In the genomic region with DNA sequence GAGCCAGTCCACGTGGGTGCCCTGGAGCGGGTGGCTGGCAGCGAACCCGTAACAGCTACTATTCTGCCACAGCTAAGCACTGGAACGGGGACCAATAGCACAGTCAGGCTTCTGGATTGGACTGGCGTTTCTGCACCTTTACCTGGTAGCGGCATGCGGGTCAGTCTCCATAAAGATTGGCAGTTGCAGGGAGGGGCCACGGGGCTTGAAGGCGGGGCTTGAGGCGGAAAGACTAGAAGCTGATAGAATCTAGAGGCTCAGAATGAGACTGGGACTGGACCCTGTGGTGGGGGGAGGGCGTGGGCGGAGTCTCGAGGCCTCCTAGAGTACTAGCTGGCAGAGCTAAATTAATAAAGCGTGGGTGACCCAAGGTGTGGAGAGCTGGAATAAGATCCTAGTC, we compare ENCODE assay signal across 8 mouse cellular contexts. TPM values are rescaled to one million over a fixed set of nuclear protein-coding genes. Genes with fewer than 3 reads are reported as not detected.
DNase-seq lines count a peak whose midpoint lies in the region; ATAC-seq and TF ChIP-seq lines count a peak whose summit lies in the region.

No protein-coding gene starts in this region.

- H3K27me3 ChIP-seq in cerebellum, adult 2 months (ENCODE audit: control insufficient read depth, insufficient read depth, low read length) = no peaks in the 10 kb centered on the region
- peaks cover 11% of the 10 kb centered on the region for H3K27me3 ChIP-seq in hindbrain, embryonic 13.5 days
- H3K27me3 ChIP-seq in limb, embryonic 11.5 days (ENCODE audit: control insufficient read depth, insufficient read depth, low read length) = 0 out of 2 replicates have a peak, but pooled peaks cover 2% of the 10 kb centered on the region
- H3K27me3 ChIP-seq in midbrain, embryonic 14.5 days (ENCODE audit: control insufficient read depth, insufficient read depth, low read length) = no peaks in the 10 kb centered on the region

- no peaks in the 10 kb centered on the region for H3K9me3 ChIP-seq in hindbrain, embryonic 13.5 days
- H3K9me3 ChIP-seq in limb, embryonic 11.5 days (ENCODE audit: control insufficient read depth, low read length) = no peaks in the 10 kb centered on the region
- H3K9me3 ChIP-seq in midbrain, embryonic 14.5 days (ENCODE audit: control insufficient read depth, low read length) = no peaks in the 10 kb centered on the region

- peak; percentile 47 to 50 for DNase-seq in cerebellum, adult 2 months
- peak; percentile 48 for DNase-seq in brain, adult 2 months (ENCODE audit: low read depth, low spot score)
- DNase-seq in limb, embryonic 11.5 days (ENCODE audit: low spot score) = no peak
- peak; percentile 42 for DNase-seq in midbrain, embryonic 14.5 days
- no peak for DNase-seq in gastrocnemius, adult 8-10 months (ENCODE audit: low spot score in 2 of 2)
- DNase-seq in ovary, adult 18-20 months (ENCODE audit: low spot score) = no peak

- 37% methylated on average over 15 of the region's 15 CpGs for WGBS in cerebellum, adult 2 months
- WGBS in hindbrain, embryonic 13.5 days = 37% methylated on average over 15 of the region's 15 CpGs
- WGBS in limb, embryonic 11.5 days = 34% methylated on average over 15 of the region's 15 CpGs
- 36% methylated on average over 15 of the region's 15 CpGs for WGBS in midbrain, embryonic 14.5 days

- no peaks in the 10 kb centered on the region; the same call in 1 of the 2 replicates for H3K4me1 ChIP-seq in cerebellum, adult 2 months (ENCODE audit: control insufficient read depth, insufficient read depth, low read length)
- H3K4me1 ChIP-seq in hindbrain, embryonic 13.5 days (replicated peaks) = peaks cover 15% of the 10 kb centered on the region
- 0 out of 2 replicates have a peak, but pooled peaks cover 4% of the 10 kb centered on the region for H3K4me1 ChIP-seq in limb, embryonic 11.5 days (ENCODE audit: control insufficient read depth, insufficient read depth, low read length)
- no peaks in the 10 kb centered on the region; the same call in 1 of the 2 replicates for H3K4me1 ChIP-seq in midbrain, embryonic 14.5 days (ENCODE audit: control insufficient read depth, insufficient read depth, low read length)

- TF ChIP-seq CTCF in cerebellum, adult 2 months (IDR thresholded peaks at IDR 0.05; ENCODE audit: borderline replicate concordance, insufficient read depth, low read depth, low read length) = no peak

- peaks cover 2% of the 10 kb centered on the region; the same call in 1 of the 2 replicates for H3K36me3 ChIP-seq in hindbrain, embryonic 13.5 days
- H3K36me3 ChIP-seq in limb, embryonic 11.5 days (ENCODE audit: control insufficient read depth, insufficient read depth, low read length) = no peaks in the 10 kb centered on the region
- no peaks in the 10 kb centered on the region for H3K36me3 ChIP-seq in midbrain, embryonic 14.5 days (ENCODE audit: control insufficient read depth, insufficient read depth, low read length)

- H3K9ac ChIP-seq in hindbrain, embryonic 13.5 days = no peak overlapping the region
- no peak overlapping the region for H3K9ac ChIP-seq in limb, embryonic 11.5 days (ENCODE audit: low read length)
- H3K9ac ChIP-seq in midbrain, embryonic 14.5 days (replicated peaks; ENCODE audit: low read length) = no peak overlapping the region

- peak overlapping the region; percentile 42 for H3K4me2 ChIP-seq in hindbrain, embryonic 13.5 days
- peak overlapping the region; percentile 35; the same call in 1 of the 2 replicates for H3K4me2 ChIP-seq in limb, embryonic 11.5 days (ENCODE audit: low read depth, severe bottlenecking)
- peak overlapping the region; percentile 39 for H3K4me2 ChIP-seq in midbrain, embryonic 14.5 days (ENCODE audit: low read length)

- H3K4me3 ChIP-seq in cerebellum, adult 2 months (replicated peaks; ENCODE audit: insufficient read depth, low read depth, low read length) = peak overlapping the region; percentile 43
- H3K4me3 ChIP-seq in hindbrain, embryonic 13.5 days = peak overlapping the region; percentile 14
- no peak overlapping the region for H3K4me3 ChIP-seq in limb, embryonic 11.5 days (ENCODE audit: low read depth, low read length)
- H3K4me3 ChIP-seq in midbrain, embryonic 14.5 days (replicated peaks; ENCODE audit: low read depth, low read length) = peak overlapping the region; percentile 14

- ATAC-seq in cerebellum, adult (ENCODE audit: insufficient number of reproducible peaks, low FRiP score, low TSS enrichment) = no peak
- ATAC-seq in hindbrain, embryonic 13.5 days (ENCODE audit: low FRiP score) = no peak
- peak; percentile 14; the same call in 1 of the 2 replicates for ATAC-seq in limb, embryonic 11.5 days (ENCODE audit: insufficient number of reproducible peaks, low FRiP score, low TSS enrichment, low read depth)
- no peak for ATAC-seq in midbrain, embryonic 14.5 days (ENCODE audit: low FRiP score, low TSS enrichment)

- no peak for TF ChIP-seq POLR2A in cerebellum, adult 2 months (IDR thresholded peaks at IDR 0.05; ENCODE audit: borderline replicate concordance, insufficient read depth, low read length)

- no peak overlapping the region for H3K27ac ChIP-seq in cerebellum, adult 2 months (ENCODE audit: insufficient read depth, low read length)
- H3K27ac ChIP-seq in hindbrain, embryonic 13.5 days = no peak overlapping the region
- H3K27ac ChIP-seq in limb, embryonic 11.5 days (replicated peaks; ENCODE audit: low read depth, low read length) = no peak overlapping the region
- no peak overlapping the region for H3K27ac ChIP-seq in midbrain, embryonic 14.5 days (replicated peaks; ENCODE audit: low read depth, low read length)

RNA-seq across cellular contexts. Expression of a gene that starts 4.5 kb away (rescaled TPM):
- 8.2 and 8.5 TPM in 2 replicates for polyA plus RNA-seq in cerebellum, adult 2 months (2012; rRNA removed)
- 0.69 and 1.3 TPM in 2 replicates for polyA plus RNA-seq in hindbrain, embryonic 13.5 days (2015; fragmentation: Nextera tagmentation; extraction: Ambion mirVana)
- polyA plus RNA-seq in limb, embryonic 11.5 days (2014; fragmentation: Nextera tagmentation; extraction: Ambion mirVana) = 0.04 and 0.17 TPM in 2 replicates
- 1.6 and 3.0 TPM in 2 replicates for polyA plus RNA-seq in midbrain, embryonic 14.5 days (2014; fragmentation: Nextera tagmentation; extraction: Ambion mirVana)
- not detected for total RNA-seq in gastrocnemius, adult 8-10 months (2022)

RNA-seq across cellular contexts. Expression of a gene that starts 16.4 kb away (rescaled TPM):
- 140 and 143 TPM in 2 replicates for polyA plus RNA-seq in cerebellum, adult 2 months (2012; rRNA removed)
- polyA plus RNA-seq in hindbrain, embryonic 13.5 days (2015; fragmentation: Nextera tagmentation; extraction: Ambion mirVana) = 169 and 173 TPM in 2 replicates
- polyA plus RNA-seq in limb, embryonic 11.5 days (2014; fragmentation: Nextera tagmentation; extraction: Ambion mirVana) = 322 and 333 TPM in 2 replicates
- 144 and 175 TPM in 2 replicates for polyA plus RNA-seq in midbrain, embryonic 14.5 days (2014; fragmentation: Nextera tagmentation; extraction: Ambion mirVana)
- total RNA-seq in gastrocnemius, adult 8-10 months (2022) = 10 to 100 TPM; 29.8 to 41.1 (median 32.9) TPM

RNA-seq across cellular contexts. Expression of a gene that starts 39.4 kb away (rescaled TPM):
- 2.8 and 3.8 TPM in 2 replicates for polyA plus RNA-seq in cerebellum, adult 2 months (2012; rRNA removed)
- polyA plus RNA-seq in hindbrain, embryonic 13.5 days (2015; fragmentation: Nextera tagmentation; extraction: Ambion mirVana) = 0.09 and 0.17 TPM in 2 replicates
- polyA plus RNA-seq in limb, embryonic 11.5 days (2014; fragmentation: Nextera tagmentation; extraction: Ambion mirVana) = not detected in 2 replicates
- polyA plus RNA-seq in midbrain, embryonic 14.5 days (2014; fragmentation: Nextera tagmentation; extraction: Ambion mirVana) = 0.12 TPM in 1 of 2 replicates, not detected in the other
- not detected for total RNA-seq in gastrocnemius, adult 8-10 months (2022)

Comparison
In these comparisons a context has a peak if more than half of its experiments do, and no peak if none do; other contexts are left out.
1. DNase-seq: peak in cerebellum, adult 2 months (2 of 2), brain, adult 2 months (single experiment) and midbrain, embryonic 14.5 days (single experiment); none in limb, embryonic 11.5 days (single experiment), gastrocnemius, adult 8-10 months (0 of 2) and ovary, adult 18-20 months (single experiment).
2. Peak in every context shown above with its lines, with median percentiles within 50 percentile points of each other: H3K4me2 ChIP-seq.